Mouse (Mus musculus) C2C12 (cell line): ENCODE data around the gene Elk3.

Experiments
- CTCF ChIP-seq: IDR thresholded peaks from one replicate; pipeline ENCODE4 v1.5.1; 2011; ENCODE audit not compliant: control insufficient read depth, insufficient read depth, insufficient read length
- FOSL1 ChIP-seq: IDR thresholded peaks from one replicate; pipeline ENCODE4 v1.8.0; 2011; ENCODE audit warnings: mild to moderate bottlenecking, low read length; ENCODE audit not compliant: poor library complexity, insufficient read depth, severe bottlenecking
- MAX ChIP-seq: IDR thresholded peaks from one replicate; pipeline ENCODE4 v1.6.1; 2011; ENCODE audit warnings: mild to moderate bottlenecking, control low read depth
- USF1 ChIP-seq: IDR thresholded peaks from one replicate; pipeline ENCODE4 v1.6.1; 2011; ENCODE audit warnings: low read depth, mild to moderate bottlenecking, control low read depth, moderate library complexity

DNA sequence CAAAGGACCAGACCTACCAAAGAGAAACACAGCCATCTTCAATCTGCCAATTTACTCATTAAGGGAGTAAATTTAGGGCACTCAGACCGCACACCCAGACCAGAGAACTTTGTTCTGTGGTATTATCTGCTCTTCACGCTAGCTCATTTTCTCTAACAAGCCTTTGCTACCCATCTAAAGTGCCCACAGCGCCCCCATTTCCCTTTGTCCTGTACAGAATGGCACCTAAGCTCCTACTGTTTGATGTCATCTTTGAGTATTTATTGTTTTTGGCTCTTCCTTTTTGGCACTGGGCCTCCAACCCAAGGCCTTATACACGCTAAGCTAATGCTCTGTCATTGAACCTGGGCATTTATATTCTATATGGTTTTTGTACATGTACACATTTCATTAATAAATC is 9.2 kb upstream of the Elk3 start:
- TF ChIP-seq CTCF (no peak), FOSL1 (no peak), MAX (no peak), USF1 (no peak)
